Mouse (Mus musculus) embryonic facial prominence, embryonic 15.5 days (tissue): Measurements from ENCODE around the gene Fam192a. TPM values are rescaled to one million over a fixed set of nuclear protein-coding genes. Genes with fewer than 3 reads are reported as not detected.

Source experiments
- ATAC-seq: fragments of 200-750 bp; cut with Nextera tagmentation; 2 replicates; pipeline ENCODE4 v1.8.0; 2017; ENCODE audit warnings: low read depth, moderate TSS enrichment; ENCODE audit not compliant: insufficient number of reproducible peaks, low FRiP score, low TSS enrichment
- H3K27ac ChIP-seq: fragments of 300-500 bp; sonication (generic); replicated peaks from 2 replicates; pipeline ENCODE4 v1.5.1; 2015; ENCODE audit warnings: mild to moderate bottlenecking, inconsistent platforms
- H3K27me3 ChIP-seq: fragments of 300-500 bp; sonication (generic); 2 replicates; pipeline ENCODE4 v1.6.1; 2015; ENCODE audit warnings: inconsistent platforms
- H3K36me3 ChIP-seq: fragments of 300-500 bp; sonication (generic); 2 replicates; pipeline ENCODE4 v1.6.1; 2015; ENCODE audit warnings: mild to moderate bottlenecking, inconsistent platforms
- H3K4me1 ChIP-seq: fragments of 300-500 bp; sonication (generic); 2 replicates; pipeline ENCODE4 v1.6.1; 2015; ENCODE audit warnings: inconsistent platforms
- H3K4me2 ChIP-seq: fragments of 300-500 bp; sonication (generic); replicated peaks from 2 replicates; pipeline ENCODE4 v1.6.1; 2015; ENCODE audit warnings: mild to moderate bottlenecking, inconsistent platforms
- H3K4me3 ChIP-seq: fragments of 300-500 bp; sonication (generic); replicated peaks from 2 replicates; pipeline ENCODE4 v1.5.1; 2015; ENCODE audit warnings: mild to moderate bottlenecking, inconsistent platforms
- H3K9ac ChIP-seq: fragments of 300-500 bp; sonication (generic); 2 replicates; pipeline ENCODE4 v1.6.1; 2015; ENCODE audit warnings: inconsistent platforms
- H3K9me3 ChIP-seq: fragments of 300-500 bp; sonication (generic); replicated peaks from 2 replicates; pipeline ENCODE4 v1.6.1; 2016; ENCODE audit warnings: inconsistent platforms
- WGBS: fragments of 180-500 bp; shearing (Covaris S2); methylation state at CpG from one replicate; pipeline ENCODE4 v1.1.7; 2015; 5-methylcytosine and 5-hydroxymethylcytosine counted together
- polyA plus RNA-seq: library from polyadenylated mRNA; unstranded; fragments of >200 nt; fragmentation: Nextera tagmentation; extraction: Ambion mirVana; gene quantifications from 2 replicates; pipeline ENCODE4 v1.2.1, GENCODE M21; 2015

Gene Fam192a
- polyA plus RNA-seq, 1 experiment from 2014 or later, result 62.4 TPM

GRCm38 (mm10) chr8:94549482-94549881 lies 52.3 kb downstream of the Fam192a start:
- no peaks in the 10 kb centered on the region for H3K36me3 ChIP-seq
- ATAC-seq, result no peak
- no peak overlapping the region for H3K4me2 ChIP-seq
- H3K9ac ChIP-seq, result no peak overlapping the region
- no peak overlapping the region for H3K4me3 ChIP-seq
- H3K4me1 ChIP-seq, result peaks cover under 1% of the 10 kb centered on the region; the same call in 1 of the 2 replicates
- WGBS, result 40% methylated on average over 5 of the region's 5 CpGs
- no peaks in the 10 kb centered on the region for H3K9me3 ChIP-seq
- no peak overlapping the region for H3K27ac ChIP-seq
- H3K27me3 ChIP-seq, result no peaks in the 10 kb centered on the region

GRCm38 (mm10) chr8:94549041-94549440 lies 52.8 kb downstream of the Fam192a start:
- Histone ChIP-seq H3K9me3 (no peaks in the 10 kb centered on the region), H3K4me2 (no peak overlapping the region), H3K36me3 (no peaks in the 10 kb centered on the region), H3K27me3 (no peaks in the 10 kb centered on the region), H3K4me3 (no peak overlapping the region), H3K4me1 (peaks cover 5% of the 10 kb centered on the region), H3K9ac (no peak overlapping the region), H3K27ac (no peak overlapping the region)
- no peak for ATAC-seq
- WGBS, result 49% methylated on average over 5 of the region's 5 CpGs

- ATAC-seq, result no peak
- Histone ChIP-seq H3K4me2 (no peak overlapping the region; the same call in 1 of the 2 replicates), H3K27me3 (no peaks in the 10 kb centered on the region), H3K9me3 (no peaks in the 10 kb centered on the region), H3K4me1 (peaks cover 12% of the 10 kb centered on the region), H3K27ac (no peak overlapping the region), H3K36me3 (no peaks in the 10 kb centered on the region), H3K4me3 (no peak overlapping the region), H3K9ac (no peak overlapping the region)
- WGBS, result 34% methylated on average over 8 of the region's 8 CpGs
Measured at GRCm38 (mm10) chr8:94543981-94544380, 57.8 kb downstream of the Fam192a start.

GRCm38 (mm10) chr8:94540889-94541795 lies 60.7 kb downstream of the Fam192a start:
- Histone ChIP-seq H3K4me2 (no peak overlapping the region), H3K27ac (no peak overlapping the region), H3K4me1 (peaks cover 12% of the 10 kb centered on the region), H3K4me3 (no peak overlapping the region), H3K36me3 (no peaks in the 10 kb centered on the region), H3K27me3 (no peaks in the 10 kb centered on the region), H3K9me3 (no peaks in the 10 kb centered on the region), H3K9ac (no peak overlapping the region)
- ATAC-seq, result 0 out of 2 replicates have a peak, but pooled peaks have one; percentile 23
- WGBS, result 51% methylated on average over 17 of the region's 18 CpGs

- no peak overlapping the region for H3K4me2 ChIP-seq
- H3K4me3 ChIP-seq, result no peak overlapping the region
- H3K27me3 ChIP-seq, result peaks cover 3% of the 10 kb centered on the region; the same call in 1 of the 2 replicates
- ATAC-seq, result no peak
- no peaks in the 10 kb centered on the region for H3K36me3 ChIP-seq
- no peak overlapping the region for H3K9ac ChIP-seq
- H3K27ac ChIP-seq, result no peak overlapping the region
- H3K9me3 ChIP-seq, result no peaks in the 10 kb centered on the region
- WGBS, result 85% methylated on average over 2 of the region's 2 CpGs
- peaks cover 12% of the 10 kb centered on the region for H3K4me1 ChIP-seq
Measured at GRCm38 (mm10) chr8:94540025-94540424, 61.8 kb downstream of the Fam192a start.

- H3K36me3 ChIP-seq, result no peaks in the 10 kb centered on the region
- peaks cover 18% of the 10 kb centered on the region for H3K27me3 ChIP-seq
- H3K9ac ChIP-seq, result no peak overlapping the region
- no peak overlapping the region for H3K4me3 ChIP-seq
- WGBS, result 78% methylated on average over 2 of the region's 2 CpGs
- ATAC-seq, result no peak
- peaks cover 19% of the 10 kb centered on the region for H3K4me1 ChIP-seq
- H3K27ac ChIP-seq, result no peak overlapping the region
- no peak overlapping the region for H3K4me2 ChIP-seq
- no peaks in the 10 kb centered on the region for H3K9me3 ChIP-seq
Measured at GRCm38 (mm10) chr8:94537456-94537855, 64.3 kb downstream of the Fam192a start.

GRCm38 (mm10) chr8:94535631-94536030 lies 66.2 kb downstream of the Fam192a start:
- H3K9me3 ChIP-seq, result no peaks in the 10 kb centered on the region
- no peak overlapping the region for H3K27ac ChIP-seq
- no peak for ATAC-seq
- H3K36me3 ChIP-seq, result no peaks in the 10 kb centered on the region
- peaks cover 23% of the 10 kb centered on the region for H3K4me1 ChIP-seq
- no peak overlapping the region for H3K4me3 ChIP-seq
- 82% methylated on average over 7 of the region's 7 CpGs for WGBS
- no peak overlapping the region for H3K4me2 ChIP-seq
- no peak overlapping the region for H3K9ac ChIP-seq
- peaks cover 18% of the 10 kb centered on the region for H3K27me3 ChIP-seq

- H3K4me2 ChIP-seq, result no peak overlapping the region
- no peak overlapping the region for H3K4me3 ChIP-seq
- H3K27ac ChIP-seq, result no peak overlapping the region
- no peaks in the 10 kb centered on the region for H3K36me3 ChIP-seq
- ATAC-seq, result no peak
- peaks cover 23% of the 10 kb centered on the region for H3K4me1 ChIP-seq
- no peak overlapping the region for H3K9ac ChIP-seq
- 55% methylated on average over 4 of the region's 4 CpGs for WGBS
- no peaks in the 10 kb centered on the region for H3K9me3 ChIP-seq
- H3K27me3 ChIP-seq, result peaks cover 18% of the 10 kb centered on the region
Measured at GRCm38 (mm10) chr8:94534612-94535011, 67.2 kb downstream of the Fam192a start.

- Histone ChIP-seq H3K9me3 (no peaks in the 10 kb centered on the region), H3K27ac (no peak within 1 kb of the TSS), H3K4me3 (peak within 1 kb of the TSS; percentile 72), H3K9ac (peak within 1 kb of the TSS; percentile 53), H3K36me3 (no peaks in the 10 kb centered on the region), H3K27me3 (peaks cover 18% of the 10 kb centered on the region), H3K4me1 (peaks cover 23% of the 10 kb centered on the region), H3K4me2 (peak within 1 kb of the TSS; percentile 99)
- WGBS, result under 1% methylated on average over 77 of the region's 81 CpGs
- ATAC-seq, result peak; percentile 88
Measured at GRCm38 (mm10) chr8:94532873-94533671, 68.7 kb downstream of the Fam192a start, which contains the start of gene Cpne2. Gene Cpne2, plus strand, starts transcription at chr8:94532990.

- no peaks in the 10 kb centered on the region for H3K9me3 ChIP-seq
- H3K9ac ChIP-seq, result peak overlapping the region; percentile 53
- 0% methylated on average over 34 of the region's 34 CpGs for WGBS
- H3K27ac ChIP-seq, result no peak overlapping the region
- H3K4me2 ChIP-seq, result peak overlapping the region; percentile 99
- H3K4me3 ChIP-seq, result peak overlapping the region; percentile 72
- peak; percentile 11; the same call in 1 of the 2 replicates for ATAC-seq
- peaks cover 23% of the 10 kb centered on the region for H3K4me1 ChIP-seq
- H3K36me3 ChIP-seq, result no peaks in the 10 kb centered on the region
- H3K27me3 ChIP-seq, result peaks cover 18% of the 10 kb centered on the region
Measured at GRCm38 (mm10) chr8:94532525-94532872, 69.3 kb downstream of the Fam192a start.

- no peak overlapping the region for H3K9ac ChIP-seq
- ATAC-seq, result no peak
- peaks cover 18% of the 10 kb centered on the region for H3K27me3 ChIP-seq
- H3K9me3 ChIP-seq, result no peaks in the 10 kb centered on the region
- peaks cover 23% of the 10 kb centered on the region for H3K4me1 ChIP-seq
- H3K36me3 ChIP-seq, result no peaks in the 10 kb centered on the region
- peak overlapping the region; percentile 72 for H3K4me3 ChIP-seq
- no peak overlapping the region for H3K27ac ChIP-seq
- 3% methylated on average over 8 of the region's 8 CpGs for WGBS
- peak overlapping the region; percentile 99 for H3K4me2 ChIP-seq
Measured at GRCm38 (mm10) chr8:94532000-94532399, 69.8 kb downstream of the Fam192a start.
